Mouse (Mus musculus): ENCODE data around the gene Olfr222. TPM values are rescaled to one million over a fixed set of nuclear protein-coding genes. Genes with fewer than 3 reads are reported as not detected.

The Olfr222 gene
- total and polyA plus RNA-seq, 2 experiments from 2014 or later: not detected

DNA sequence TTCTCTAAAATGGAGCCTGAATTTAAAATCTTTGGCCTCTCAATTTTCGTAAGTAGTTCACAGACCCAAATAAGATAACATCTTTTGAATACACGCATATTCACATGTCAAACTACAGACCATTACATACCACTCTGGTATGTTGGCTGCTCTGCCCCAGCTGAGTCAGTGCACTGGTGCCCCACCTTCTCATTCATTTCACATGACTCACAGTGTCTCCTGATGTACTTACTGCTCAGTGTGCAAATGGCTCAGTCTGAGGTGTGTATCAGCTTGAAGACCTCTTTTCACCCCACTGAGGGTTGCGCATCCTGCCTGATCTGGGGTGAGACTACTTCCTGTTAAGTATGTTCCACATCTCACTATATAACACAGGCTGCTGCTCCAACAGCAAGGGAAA is 24.8 kb upstream of the Olfr222 start:
- no peak for ATAC-seq
- H3K27ac ChIP-seq (ENCODE audit: low read depth, low read length): no peak overlapping the region
- no peak for DNase-seq
- no peaks in the 10 kb centered on the region for H3K4me1 ChIP-seq (ENCODE audit: insufficient read depth)
- H3K9me3 ChIP-seq (ENCODE audit: low read length): no peaks in the 10 kb centered on the region
- TF ChIP-seq CTCF (IDR thresholded peaks at IDR 0.05; ENCODE audit: low read depth): no peak
- H3K36me3 ChIP-seq (ENCODE audit: insufficient read depth): no peaks in the 10 kb centered on the region
- no peak overlapping the region for H3K4me2 ChIP-seq (ENCODE audit: low read depth)
- H3K27me3 ChIP-seq (ENCODE audit: insufficient read depth, low read length): no peaks in the 10 kb centered on the region
- 92% methylated on average over 3 of the region's 3 CpGs for WGBS
- H3K9ac ChIP-seq: no peak overlapping the region
- no peak overlapping the region for H3K4me3 ChIP-seq (ENCODE audit: low read depth, low read length)

- WGBS: 68% methylated on average over 7 of the region's 7 CpGs
- no peaks in the 10 kb centered on the region for H3K9me3 ChIP-seq (ENCODE audit: low read length)
- ATAC-seq (no peak), DNase-seq (no peak)
- H3K4me1 ChIP-seq (ENCODE audit: insufficient read depth): no peaks in the 10 kb centered on the region
- no peak overlapping the region for H3K27ac ChIP-seq (ENCODE audit: low read depth, low read length)
- no peak overlapping the region for H3K4me3 ChIP-seq (ENCODE audit: low read depth, low read length)
- H3K9ac ChIP-seq: no peak overlapping the region
- H3K4me2 ChIP-seq (ENCODE audit: low read depth): no peak overlapping the region
- TF ChIP-seq CTCF (IDR thresholded peaks at IDR 0.05; ENCODE audit: low read depth): no peak
- no peaks in the 10 kb centered on the region for H3K36me3 ChIP-seq (ENCODE audit: insufficient read depth)
- no peaks in the 10 kb centered on the region for H3K27me3 ChIP-seq (ENCODE audit: insufficient read depth, low read length)
Observed at GRCm38 (mm10) chr11:59599211-59599610, 23.2 kb upstream of the Olfr222 start.

GRCm38 (mm10) chr11:59596950-59597349 is 20.9 kb upstream of the Olfr222 start:
- Histone ChIP-seq H3K27ac (ENCODE audit: low read depth, low read length) (no peak overlapping the region), H3K27me3 (ENCODE audit: insufficient read depth, low read length) (no peaks in the 10 kb centered on the region), H3K36me3 (ENCODE audit: insufficient read depth) (no peaks in the 10 kb centered on the region), H3K4me1 (ENCODE audit: insufficient read depth) (no peaks in the 10 kb centered on the region), H3K4me3 (ENCODE audit: low read depth, low read length) (no peak overlapping the region), H3K9me3 (ENCODE audit: low read length) (no peaks in the 10 kb centered on the region), H3K9ac (no peak overlapping the region), H3K4me2 (ENCODE audit: low read depth) (no peak overlapping the region)
- no peak for TF ChIP-seq CTCF (IDR thresholded peaks at IDR 0.05; ENCODE audit: low read depth)
- WGBS: 86% methylated on average over 8 of the region's 8 CpGs
- ATAC-seq: no peak
- no peak for DNase-seq

DNA sequence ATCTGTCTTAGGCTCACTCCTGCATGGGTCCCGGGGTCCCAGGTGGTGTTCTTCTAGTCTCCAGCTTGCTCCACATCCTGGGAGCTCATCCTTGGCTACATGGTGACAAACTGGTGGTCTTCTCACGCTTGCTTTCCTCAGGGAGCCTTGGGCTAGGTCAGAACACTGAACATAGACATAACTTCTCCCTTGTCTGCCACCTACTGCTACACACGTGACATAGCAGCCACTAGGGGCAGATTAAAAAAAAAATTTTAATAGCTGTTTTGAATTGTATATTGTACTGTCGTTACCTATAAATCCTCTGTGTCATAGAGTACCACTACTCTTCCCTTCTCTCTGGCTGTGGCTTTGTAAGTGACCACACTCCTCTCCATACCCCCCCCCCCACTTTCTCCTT is 20.1 kb upstream of the Olfr222 start:
- no peaks in the 10 kb centered on the region for H3K27me3 ChIP-seq (ENCODE audit: insufficient read depth, low read length)
- H3K4me1 ChIP-seq (ENCODE audit: insufficient read depth): no peaks in the 10 kb centered on the region
- DNase-seq: no peak
- H3K36me3 ChIP-seq (ENCODE audit: insufficient read depth): no peaks in the 10 kb centered on the region
- H3K9me3 ChIP-seq (ENCODE audit: low read length): no peaks in the 10 kb centered on the region
- H3K4me3 ChIP-seq (ENCODE audit: low read depth, low read length): no peak overlapping the region
- 43% methylated on average over 4 of the region's 4 CpGs for WGBS
- H3K4me2 ChIP-seq (ENCODE audit: low read depth): no peak overlapping the region
- ATAC-seq: no peak
- peak; percentile 34 for TF ChIP-seq CTCF (IDR thresholded peaks at IDR 0.05; ENCODE audit: low read depth)
- no peak overlapping the region for H3K9ac ChIP-seq
- H3K27ac ChIP-seq (ENCODE audit: low read depth, low read length): no peak overlapping the region

GRCm38 (mm10) chr11:59593189-59593588 is 17.2 kb upstream of the Olfr222 start, which contains the start of gene Olfr223:
TSS of gene Olfr223 (minus strand) at chr11:59593289.
- TF ChIP-seq CTCF (IDR thresholded peaks at IDR 0.05; ENCODE audit: low read depth): no peak
- ATAC-seq: no peak

GRCm38 (mm10) chr11:59589496-59589895 is 13.5 kb upstream of the Olfr222 start:
- H3K9me3 ChIP-seq (ENCODE audit: low read length): no peaks in the 10 kb centered on the region
- no peak overlapping the region for H3K4me2 ChIP-seq (ENCODE audit: low read depth)
- no peak overlapping the region for H3K9ac ChIP-seq
- no peaks in the 10 kb centered on the region for H3K4me1 ChIP-seq (ENCODE audit: insufficient read depth)
- H3K36me3 ChIP-seq (ENCODE audit: insufficient read depth): no peaks in the 10 kb centered on the region
- DNase-seq: no peak
- no peak overlapping the region for H3K4me3 ChIP-seq (ENCODE audit: low read depth, low read length)
- TF ChIP-seq CTCF (IDR thresholded peaks at IDR 0.05; ENCODE audit: low read depth): no peak
- WGBS: 88% methylated on average over 8 of the region's 8 CpGs
- no peaks in the 10 kb centered on the region for H3K27me3 ChIP-seq (ENCODE audit: insufficient read depth, low read length)
- ATAC-seq: no peak
- no peak overlapping the region for H3K27ac ChIP-seq (ENCODE audit: low read depth, low read length)

More at GRCm38 (mm10) chr11:59593189-59593588, 17.2 kb upstream of the Olfr222 start, which contains the start of gene Olfr223:
- no peak within 1 kb of the TSS for H3K9ac ChIP-seq
- no peak for DNase-seq
- 80% methylated on average over 6 of the region's 6 CpGs for WGBS
- no peaks in the 10 kb centered on the region for H3K9me3 ChIP-seq (ENCODE audit: low read length)
- no peak within 1 kb of the TSS for H3K4me2 ChIP-seq (ENCODE audit: low read depth)
- no peaks in the 10 kb centered on the region for H3K4me1 ChIP-seq (ENCODE audit: insufficient read depth)
- no peaks in the 10 kb centered on the region for H3K27me3 ChIP-seq (ENCODE audit: insufficient read depth, low read length)
- H3K27ac ChIP-seq (ENCODE audit: low read depth, low read length): no peak within 1 kb of the TSS
- no peak within 1 kb of the TSS for H3K4me3 ChIP-seq (ENCODE audit: low read depth, low read length)
- no peaks in the 10 kb centered on the region for H3K36me3 ChIP-seq (ENCODE audit: insufficient read depth)

- no peak overlapping the region for H3K27ac ChIP-seq (ENCODE audit: low read depth, low read length)
- no peaks in the 10 kb centered on the region for H3K9me3 ChIP-seq (ENCODE audit: low read length)
- 34% methylated on average over 6 of the region's 6 CpGs for WGBS
- no peaks in the 10 kb centered on the region for H3K36me3 ChIP-seq (ENCODE audit: insufficient read depth)
- H3K4me2 ChIP-seq (ENCODE audit: low read depth): no peak overlapping the region
- H3K27me3 ChIP-seq (ENCODE audit: insufficient read depth, low read length): no peaks in the 10 kb centered on the region
- TF ChIP-seq CTCF (IDR thresholded peaks at IDR 0.05; ENCODE audit: low read depth): no peak
- ATAC-seq (no peak), DNase-seq (no peak)
- H3K4me1 ChIP-seq (ENCODE audit: insufficient read depth): no peaks in the 10 kb centered on the region
- no peak overlapping the region for H3K9ac ChIP-seq
- no peak overlapping the region for H3K4me3 ChIP-seq (ENCODE audit: low read depth, low read length)
Observed at GRCm38 (mm10) chr11:59584539-59584938, 8.5 kb upstream of the Olfr222 start.

DNA sequence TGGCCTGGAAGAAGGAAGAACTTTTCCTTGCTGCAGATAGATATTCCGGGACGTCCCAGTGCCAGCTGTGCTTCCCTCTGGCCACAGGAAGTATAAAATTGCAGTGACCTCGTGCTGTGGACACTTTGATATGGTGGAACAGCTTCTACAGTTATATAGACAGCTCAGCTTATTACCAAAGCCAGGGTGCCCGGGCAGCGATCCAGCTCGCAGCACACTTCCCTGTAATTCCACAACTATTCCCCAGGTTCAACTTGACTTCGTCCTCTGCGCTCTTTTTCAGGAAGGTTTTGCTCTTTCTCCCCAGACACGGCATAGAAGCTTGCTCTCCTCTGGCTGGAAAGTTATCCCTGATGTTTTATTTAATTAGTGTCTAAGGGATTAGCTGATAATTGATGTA is 309 bp downstream of the Olfr222 start:
- no peak for DNase-seq
- no peak for TF ChIP-seq CTCF (IDR thresholded peaks at IDR 0.05; ENCODE audit: low read depth)
- no peak for ATAC-seq
- Histone ChIP-seq H3K4me2 (ENCODE audit: low read depth) (no peak overlapping the region), H3K36me3 (ENCODE audit: insufficient read depth) (no peaks in the 10 kb centered on the region), H3K27ac (ENCODE audit: low read depth, low read length) (no peak overlapping the region), H3K4me3 (ENCODE audit: low read depth, low read length) (no peak overlapping the region), H3K9ac (no peak overlapping the region), H3K4me1 (ENCODE audit: insufficient read depth) (no peaks in the 10 kb centered on the region), H3K27me3 (ENCODE audit: insufficient read depth, low read length) (no peaks in the 10 kb centered on the region), H3K9me3 (ENCODE audit: low read length) (no peaks in the 10 kb centered on the region)
- 63% methylated on average over 9 of the region's 9 CpGs for WGBS

Data from forebrain, postnatal 0 days (tissue).